Mouse (Mus musculus): ENCODE results near the gene Reep3. TPM values are rescaled to one million over a fixed set of nuclear protein-coding genes. Genes with fewer than 3 reads are reported as not detected.

The Reep3 gene
- polyA plus RNA-seq, 1 experiment from 2014 or later: 34.5 TPM

- 57% methylated on average over 7 of the region's 7 CpGs for WGBS
- ATAC-seq (ENCODE audit: low FRiP score): peak; percentile 23
Observed at GRCm38 (mm10) chr10:67058297-67058696, 38.4 kb downstream of the Reep3 start.

GRCm38 (mm10) chr10:67057696-67058095 is 39.0 kb downstream of the Reep3 start:
- Histone ChIP-seq H3K27me3 (replicated peaks) (no peaks in the 10 kb centered on the region), H3K4me3 (replicated peaks) (no peak overlapping the region), H3K36me3 (no peaks in the 10 kb centered on the region), H3K9me3 (replicated peaks) (no peaks in the 10 kb centered on the region), H3K27ac (replicated peaks) (peak overlapping the region; percentile 70), H3K4me2 (no peak overlapping the region), H3K4me1 (peaks cover 52% of the 10 kb centered on the region), H3K9ac (replicated peaks) (no peak overlapping the region)
- no peak for ATAC-seq (ENCODE audit: low FRiP score)
- WGBS: 89% methylated on average over 6 of the region's 6 CpGs

More at GRCm38 (mm10) chr10:67058297-67058696, 38.4 kb downstream of the Reep3 start:
- H3K4me2 ChIP-seq: no peak overlapping the region; the same call in 1 of the 2 replicates
- H3K27ac ChIP-seq (replicated peaks): peak overlapping the region; percentile 70
- no peak overlapping the region for H3K9ac ChIP-seq (replicated peaks)
- H3K36me3 ChIP-seq: no peaks in the 10 kb centered on the region
- H3K9me3 ChIP-seq (replicated peaks): no peaks in the 10 kb centered on the region
- no peaks in the 10 kb centered on the region for H3K27me3 ChIP-seq (replicated peaks)
- H3K4me3 ChIP-seq (replicated peaks): no peak overlapping the region
- peaks cover 47% of the 10 kb centered on the region for H3K4me1 ChIP-seq

GRCm38 (mm10) chr10:67057208-67057607 is 39.5 kb downstream of the Reep3 start:
- Histone ChIP-seq H3K4me3 (replicated peaks) (no peak overlapping the region), H3K4me1 (peaks cover 53% of the 10 kb centered on the region), H3K27ac (replicated peaks) (peak overlapping the region; percentile 70), H3K4me2 (no peak overlapping the region), H3K27me3 (replicated peaks) (no peaks in the 10 kb centered on the region), H3K9me3 (replicated peaks) (no peaks in the 10 kb centered on the region), H3K9ac (replicated peaks) (no peak overlapping the region), H3K36me3 (no peaks in the 10 kb centered on the region)
- no peak for ATAC-seq (ENCODE audit: low FRiP score)

DNA sequence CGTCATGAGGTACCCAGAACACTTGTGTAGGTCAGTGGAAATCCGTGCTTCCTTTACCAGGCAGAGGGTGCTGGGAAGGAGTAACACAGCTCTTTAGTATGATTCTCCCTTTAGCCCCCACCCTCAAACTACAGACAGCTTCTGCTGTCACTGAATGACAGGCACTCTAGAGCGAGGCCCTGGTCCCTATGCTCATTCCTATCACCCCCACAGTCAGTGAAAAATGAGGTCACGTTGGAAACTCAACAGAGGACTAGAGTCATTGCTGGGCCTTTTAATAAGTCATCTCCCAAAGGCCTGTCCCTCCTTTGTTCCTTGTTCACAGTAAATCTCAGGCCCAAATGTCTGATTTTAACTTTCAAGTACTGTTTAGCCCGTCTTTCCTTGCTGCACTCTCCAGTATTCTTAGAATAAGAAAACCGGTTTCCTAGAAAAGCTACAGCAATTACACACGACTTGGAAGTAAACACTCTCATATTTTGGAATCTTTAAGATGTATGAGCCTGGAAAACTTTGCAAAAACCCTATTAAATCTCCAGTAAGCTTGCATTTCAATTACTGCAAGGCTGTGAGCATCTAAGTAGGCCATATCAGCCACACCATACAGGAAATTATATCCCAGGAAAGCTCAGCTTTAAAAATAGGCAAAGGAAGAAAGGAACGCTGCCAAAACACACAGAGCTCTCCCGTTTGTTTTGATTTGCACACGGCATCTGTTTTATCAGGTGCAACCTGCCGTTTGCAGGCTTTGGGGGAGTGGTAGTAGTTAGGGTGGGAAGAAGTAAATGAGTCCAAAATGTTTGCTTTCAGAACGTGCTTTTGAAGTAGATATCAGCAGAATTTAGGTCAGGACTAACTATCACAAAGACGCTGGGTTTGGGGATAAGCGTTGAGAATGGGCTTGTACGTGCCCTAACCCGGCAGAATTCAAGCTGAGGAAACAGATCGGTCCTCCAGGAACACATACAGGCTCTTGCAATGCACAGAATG is 40.6 kb downstream of the Reep3 start:
- H3K4me1 ChIP-seq: peaks cover 50% of the 10 kb centered on the region
- no peaks in the 10 kb centered on the region for H3K36me3 ChIP-seq
- peak overlapping the region; percentile 69 for H3K27ac ChIP-seq (replicated peaks)
- no peak for ATAC-seq (ENCODE audit: low FRiP score)
- no peak overlapping the region for H3K4me2 ChIP-seq
- no peaks in the 10 kb centered on the region for H3K9me3 ChIP-seq (replicated peaks)
- WGBS: 62% methylated on average over 17 of the region's 17 CpGs
- H3K27me3 ChIP-seq (replicated peaks): no peaks in the 10 kb centered on the region
- no peak overlapping the region for H3K4me3 ChIP-seq (replicated peaks)
- no peak overlapping the region for H3K9ac ChIP-seq (replicated peaks)

- peak overlapping the region; percentile 67; the same call in 1 of the 2 replicates for H3K27ac ChIP-seq (replicated peaks)
Observed at GRCm38 (mm10) chr10:67053475-67053874, 43.3 kb downstream of the Reep3 start.

DNA sequence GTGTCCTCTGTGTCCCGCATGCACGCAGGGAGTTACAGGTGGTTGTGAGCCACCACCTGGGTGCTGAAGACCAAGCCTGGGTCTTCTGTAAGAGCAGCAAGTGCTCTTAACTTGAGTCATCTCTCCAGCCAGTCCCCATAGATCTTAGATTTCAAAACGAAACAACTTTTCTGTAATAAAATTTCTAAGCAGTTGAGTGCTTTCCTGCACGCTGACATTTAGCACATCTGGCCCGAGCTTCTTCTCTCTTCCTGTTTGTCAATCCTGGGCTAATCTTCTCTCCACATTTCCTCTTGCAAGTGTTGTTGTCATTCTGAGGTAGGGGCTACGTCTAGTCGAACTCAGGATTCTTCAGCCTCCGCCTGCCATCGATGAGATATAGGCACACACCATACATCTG is 44.3 kb downstream of the Reep3 start:
- no peaks in the 10 kb centered on the region for H3K36me3 ChIP-seq
- H3K27ac ChIP-seq (replicated peaks): peak overlapping the region; percentile 67
- H3K9me3 ChIP-seq (replicated peaks): no peaks in the 10 kb centered on the region
- no peak for ATAC-seq (ENCODE audit: low FRiP score)
- no peak overlapping the region for H3K4me3 ChIP-seq (replicated peaks)
- no peak overlapping the region for H3K9ac ChIP-seq (replicated peaks)
- H3K27me3 ChIP-seq (replicated peaks): no peaks in the 10 kb centered on the region
- WGBS: 62% methylated on average over 9 of the region's 9 CpGs
- H3K4me2 ChIP-seq: no peak overlapping the region
- H3K4me1 ChIP-seq: peaks cover 46% of the 10 kb centered on the region

More at GRCm38 (mm10) chr10:67053475-67053874, 43.3 kb downstream of the Reep3 start:
- Histone ChIP-seq H3K4me1 (peaks cover 48% of the 10 kb centered on the region), H3K4me2 (peak overlapping the region; percentile 5; the same call in 1 of the 2 replicates), H3K9me3 (replicated peaks) (no peaks in the 10 kb centered on the region), H3K4me3 (replicated peaks) (no peak overlapping the region), H3K9ac (replicated peaks) (no peak overlapping the region), H3K27me3 (replicated peaks) (no peaks in the 10 kb centered on the region), H3K36me3 (no peaks in the 10 kb centered on the region)
- 16% methylated on average over 9 of the region's 9 CpGs for WGBS
- peak; percentile 71 for ATAC-seq (ENCODE audit: low FRiP score)

DNA sequence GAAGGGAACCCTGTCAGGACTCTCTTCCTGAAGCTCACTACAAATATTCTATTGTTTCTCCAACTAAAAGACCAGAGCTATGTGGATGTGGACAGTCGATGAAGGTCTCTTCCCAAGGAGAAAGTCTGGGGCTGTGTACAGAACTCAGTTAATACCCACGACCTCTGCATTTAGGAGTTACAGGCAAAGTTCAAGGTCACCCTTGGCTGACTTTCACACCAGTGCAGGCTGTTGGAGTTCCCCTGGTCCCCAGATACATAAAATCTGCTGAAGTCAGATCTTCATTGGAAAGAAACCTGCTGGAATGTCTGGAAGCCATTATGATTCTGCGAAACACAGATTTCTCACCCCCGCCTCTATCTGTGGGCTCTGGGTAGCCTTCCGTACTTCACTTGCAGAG is 45.3 kb downstream of the Reep3 start:
- Histone ChIP-seq H3K4me1 (peaks cover 44% of the 10 kb centered on the region), H3K27ac (replicated peaks) (0 out of 2 replicates have a peak overlapping the region, but pooled peaks have one; percentile 10), H3K4me2 (no peak overlapping the region), H3K27me3 (replicated peaks) (no peaks in the 10 kb centered on the region), H3K9me3 (replicated peaks) (no peaks in the 10 kb centered on the region), H3K4me3 (replicated peaks) (no peak overlapping the region), H3K36me3 (no peaks in the 10 kb centered on the region), H3K9ac (replicated peaks) (no peak overlapping the region)
- no peak for ATAC-seq (ENCODE audit: low FRiP score)
- WGBS: 85% methylated on average over 5 of the region's 5 CpGs

DNA sequence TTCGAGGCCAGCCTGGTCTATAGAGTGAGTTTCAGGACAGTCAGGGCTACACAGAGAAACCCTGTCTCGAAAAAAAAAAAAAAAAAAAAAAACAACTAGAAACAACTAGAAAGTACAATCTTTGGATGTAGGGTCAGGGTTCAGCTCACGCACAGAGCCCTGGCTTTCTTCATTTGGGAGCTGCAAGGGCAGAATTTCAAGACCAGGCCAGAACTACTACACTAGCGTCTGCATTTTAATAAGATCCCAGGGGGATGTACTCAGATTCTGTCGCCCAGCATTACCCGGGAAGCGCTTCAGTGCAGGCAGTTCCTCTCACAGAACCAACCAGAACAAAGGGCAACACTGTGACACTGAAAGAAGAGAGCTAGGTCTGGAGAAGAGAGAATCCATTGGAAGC is 46.0 kb downstream of the Reep3 start:
- ATAC-seq (ENCODE audit: low FRiP score): no peak
- H3K27ac ChIP-seq (replicated peaks): 0 out of 2 replicates have a peak overlapping the region, but pooled peaks have one; percentile 10
- 66% methylated on average over 7 of the region's 7 CpGs for WGBS

GRCm38 (mm10) chr10:67049621-67050020 is 47.1 kb downstream of the Reep3 start:
- Histone ChIP-seq H3K9me3 (replicated peaks) (no peaks in the 10 kb centered on the region), H3K9ac (replicated peaks) (no peak overlapping the region), H3K4me2 (no peak overlapping the region), H3K27me3 (replicated peaks) (no peaks in the 10 kb centered on the region), H3K27ac (replicated peaks) (no peak overlapping the region), H3K36me3 (no peaks in the 10 kb centered on the region), H3K4me3 (replicated peaks) (no peak overlapping the region), H3K4me1 (peaks cover 45% of the 10 kb centered on the region)
- 87% methylated on average over 7 of the region's 7 CpGs for WGBS
- ATAC-seq (ENCODE audit: low FRiP score): no peak

More for the DNA sequence above, 46.0 kb downstream of the Reep3 start:
- H3K9me3 ChIP-seq (replicated peaks): no peaks in the 10 kb centered on the region
- H3K4me3 ChIP-seq (replicated peaks): no peak overlapping the region
- H3K27me3 ChIP-seq (replicated peaks): no peaks in the 10 kb centered on the region
- peaks cover 40% of the 10 kb centered on the region for H3K4me1 ChIP-seq
- no peak overlapping the region for H3K9ac ChIP-seq (replicated peaks)
- no peak overlapping the region for H3K4me2 ChIP-seq
- no peaks in the 10 kb centered on the region for H3K36me3 ChIP-seq

DNA sequence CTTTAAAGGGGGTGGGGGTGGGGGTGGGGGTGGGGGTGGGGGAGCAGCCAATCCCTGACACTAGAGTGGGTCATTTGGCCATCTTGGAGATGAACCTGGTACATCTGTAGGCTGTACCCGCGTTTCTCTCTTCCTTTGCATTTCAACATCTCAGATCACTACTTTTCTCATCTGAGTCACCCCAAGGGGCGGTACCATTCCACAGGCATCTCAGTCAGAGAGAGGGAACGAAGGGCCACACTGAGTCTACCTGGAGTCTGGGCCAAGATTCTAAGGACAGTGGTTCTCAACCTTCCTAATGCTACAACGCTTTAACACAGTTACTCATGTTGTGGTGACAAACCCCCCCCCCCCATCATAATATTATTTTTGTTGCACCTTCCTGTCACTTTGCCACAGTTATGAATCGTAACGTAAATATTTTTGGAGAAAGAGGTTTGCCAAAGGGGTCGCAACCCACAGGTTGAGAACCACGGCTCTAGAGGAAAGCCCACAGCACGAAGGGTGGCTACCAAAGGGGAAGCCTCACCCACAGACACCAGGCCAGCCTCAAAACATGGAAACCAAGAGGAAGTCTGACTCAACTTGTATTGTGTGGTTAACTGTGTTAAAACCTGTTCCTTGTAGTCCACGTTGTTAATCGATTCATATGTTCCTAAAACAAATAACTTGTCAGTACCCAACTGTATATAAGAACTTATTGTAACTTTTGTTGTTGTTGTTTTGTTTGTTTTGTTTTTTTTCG is 47.7 kb downstream of the Reep3 start:
- no peak for ATAC-seq (ENCODE audit: low FRiP score)
- Histone ChIP-seq H3K9me3 (replicated peaks) (no peaks in the 10 kb centered on the region), H3K9ac (replicated peaks) (no peak overlapping the region), H3K4me1 (peaks cover 51% of the 10 kb centered on the region), H3K36me3 (no peaks in the 10 kb centered on the region), H3K4me2 (no peak overlapping the region), H3K27ac (replicated peaks) (no peak overlapping the region), H3K4me3 (replicated peaks) (no peak overlapping the region), H3K27me3 (replicated peaks) (no peaks in the 10 kb centered on the region)
- WGBS: 95% methylated on average over 13 of the region's 13 CpGs

DNA sequence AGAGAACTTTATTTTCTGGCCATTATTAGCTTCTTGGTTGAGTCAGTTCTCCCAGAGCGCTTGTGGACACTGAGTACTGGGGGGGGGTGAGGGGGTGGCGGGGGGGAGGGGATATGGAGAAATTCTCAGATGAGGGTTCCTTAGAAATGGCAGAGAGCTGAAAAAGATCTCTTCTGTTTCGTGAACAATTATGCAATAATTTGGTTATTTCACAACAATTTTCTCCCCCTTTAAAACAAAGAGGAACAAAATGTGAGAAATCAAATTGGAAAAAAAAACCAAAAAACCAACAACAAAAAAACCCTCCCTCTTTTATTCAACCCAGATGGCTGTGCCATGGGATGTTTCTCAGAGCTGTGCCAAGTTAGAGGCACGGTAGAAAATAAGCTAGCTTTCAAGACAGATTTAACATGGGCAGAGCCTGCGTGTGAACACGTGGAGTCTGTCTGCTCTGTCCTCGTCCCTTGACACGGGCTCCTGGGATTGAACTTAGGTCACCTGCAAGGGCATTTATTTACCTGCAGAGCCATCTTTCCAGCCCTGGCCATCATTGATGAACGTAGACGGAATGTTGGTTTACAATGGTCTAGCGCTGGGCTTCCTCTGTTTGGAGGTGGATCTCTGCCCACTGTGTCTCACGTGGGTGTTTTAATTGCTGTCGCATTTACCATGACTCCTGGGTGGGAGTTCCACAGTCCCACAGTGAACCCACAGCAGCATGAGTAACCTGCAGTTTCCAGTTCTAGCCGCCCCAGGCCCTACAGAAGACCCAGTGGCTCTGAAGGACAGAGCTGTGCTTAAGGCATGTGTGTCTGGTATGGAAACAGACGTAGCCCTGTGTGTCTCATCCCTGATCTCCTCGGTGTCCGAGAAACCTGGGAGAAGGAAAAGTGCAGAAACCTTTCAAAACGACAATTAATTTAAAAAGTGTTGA is 48.8 kb downstream of the Reep3 start:
- Histone ChIP-seq H3K36me3 (no peaks in the 10 kb centered on the region), H3K4me1 (peaks cover 51% of the 10 kb centered on the region), H3K4me3 (replicated peaks) (no peak overlapping the region), H3K4me2 (no peak overlapping the region), H3K9me3 (replicated peaks) (no peaks in the 10 kb centered on the region), H3K27me3 (replicated peaks) (no peaks in the 10 kb centered on the region), H3K9ac (replicated peaks) (no peak overlapping the region), H3K27ac (replicated peaks) (peak overlapping the region; percentile 23; the same call in 1 of the 2 replicates)
- ATAC-seq (ENCODE audit: low FRiP score): no peak
- 66% methylated on average over 18 of the region's 18 CpGs for WGBS
